Mouse (Mus musculus) neural tube, embryonic 15.5 days (tissue): Measurements from ENCODE around the gene A630095N17Rik. TPM values are rescaled to one million over a fixed set of nuclear protein-coding genes. Genes with fewer than 3 reads are reported as not detected.

Experiments used
- ATAC-seq: fragments of 200-750 bp; cut with Nextera tagmentation; 2 replicates; pipeline ENCODE4 v1.8.0; 2017; ENCODE audit warnings: mild to moderate bottlenecking, moderate TSS enrichment, moderate library complexity; ENCODE audit not compliant: low FRiP score
- H3K27ac ChIP-seq: fragments of 300-500 bp; sonication (generic); replicated peaks from 2 replicates; pipeline ENCODE4 v1.5.1; 2015; ENCODE audit warnings: mild to moderate bottlenecking, inconsistent platforms
- H3K27me3 ChIP-seq: fragments of 300-500 bp; sonication (generic); replicated peaks from 2 replicates; pipeline ENCODE4 v1.6.1; 2015; ENCODE audit warnings: inconsistent platforms
- H3K36me3 ChIP-seq: fragments of 300-500 bp; sonication (generic); 2 replicates; pipeline ENCODE4 v1.6.1; 2015; ENCODE audit warnings: inconsistent platforms
- H3K4me1 ChIP-seq: fragments of 300-500 bp; sonication (generic); 2 replicates; pipeline ENCODE4 v1.6.1; 2015; ENCODE audit warnings: inconsistent platforms
- H3K4me2 ChIP-seq: fragments of 300-500 bp; sonication (generic); 2 replicates; pipeline ENCODE4 v1.6.1; 2015; ENCODE audit warnings: inconsistent platforms, mild to moderate bottlenecking, moderate library complexity
- H3K4me3 ChIP-seq: fragments of 300-500 bp; sonication (generic); replicated peaks from 2 replicates; pipeline ENCODE4 v1.5.1; 2015; ENCODE audit warnings: mild to moderate bottlenecking, inconsistent platforms
- H3K9ac ChIP-seq: fragments of 300-500 bp; sonication (generic); replicated peaks from 2 replicates; pipeline ENCODE4 v1.6.1; 2015; ENCODE audit warnings: mild to moderate bottlenecking, inconsistent platforms
- H3K9me3 ChIP-seq: fragments of 300-500 bp; sonication (generic); replicated peaks from 2 replicates; pipeline ENCODE4 v1.6.1; 2016; ENCODE audit warnings: inconsistent platforms
- WGBS: fragments of 180-500 bp; shearing (Covaris S2); methylation state at CpG from one replicate; pipeline ENCODE4 v1.1.7; 2015; ENCODE audit warnings: mixed read lengths; 5-methylcytosine and 5-hydroxymethylcytosine counted together
- polyA plus RNA-seq: library from polyadenylated mRNA; unstranded; fragments of >200 nt; fragmentation: Nextera tagmentation; extraction: Ambion mirVana; gene quantifications from 2 replicates; pipeline ENCODE4 v1.2.1, GENCODE M21; 2015

Gene A630095N17Rik
- polyA plus RNA-seq, 1 experiment from 2014 or later, result not detected

DNA sequence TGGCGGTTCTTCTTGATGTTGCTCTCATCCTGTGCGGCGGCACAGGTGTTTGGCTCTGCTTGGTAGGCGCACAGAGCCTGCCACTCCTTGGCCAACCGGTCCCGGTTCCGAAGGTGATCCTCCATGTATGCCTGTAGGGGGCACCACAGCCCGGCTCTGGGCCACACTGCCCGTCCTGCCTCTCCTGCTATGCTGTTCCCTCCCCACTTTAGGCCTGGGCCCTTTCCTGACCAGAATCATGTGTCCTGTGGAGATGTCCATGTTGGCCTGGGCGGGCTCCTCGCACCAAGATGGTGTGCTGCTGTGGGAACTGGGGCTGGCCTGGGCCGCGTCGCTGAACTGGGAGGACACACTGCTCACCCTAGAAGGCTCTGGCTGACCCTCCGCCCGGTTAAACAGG, 21.1 kb upstream of the A630095N17Rik start:
- no peak for ATAC-seq
- H3K27ac ChIP-seq, result no peak overlapping the region
- peaks cover 10% of the 10 kb centered on the region for H3K4me1 ChIP-seq
- H3K27me3 ChIP-seq, result 0 out of 2 replicates have a peak, but pooled peaks cover 3% of the 10 kb centered on the region
- H3K9me3 ChIP-seq, result no peaks in the 10 kb centered on the region
- H3K9ac ChIP-seq, result no peak overlapping the region
- peaks cover 10% of the 10 kb centered on the region; the same call in 1 of the 2 replicates for H3K36me3 ChIP-seq
- WGBS, result 79% methylated on average over 16 of the region's 16 CpGs
- H3K4me3 ChIP-seq, result no peak overlapping the region
- no peak overlapping the region for H3K4me2 ChIP-seq

GRCm38 (mm10) chr1:75252308-75252707, 20.4 kb upstream of the A630095N17Rik start:
- 71% methylated on average over 13 of the region's 13 CpGs for WGBS
- peaks cover 10% of the 10 kb centered on the region; the same call in 1 of the 2 replicates for H3K36me3 ChIP-seq
- no peak overlapping the region for H3K9ac ChIP-seq
- no peaks in the 10 kb centered on the region for H3K27me3 ChIP-seq
- no peak overlapping the region for H3K4me2 ChIP-seq
- H3K9me3 ChIP-seq, result no peaks in the 10 kb centered on the region
- peaks cover 16% of the 10 kb centered on the region for H3K4me1 ChIP-seq
- H3K27ac ChIP-seq, result no peak overlapping the region
- no peak overlapping the region for H3K4me3 ChIP-seq
- ATAC-seq, result no peak

DNA sequence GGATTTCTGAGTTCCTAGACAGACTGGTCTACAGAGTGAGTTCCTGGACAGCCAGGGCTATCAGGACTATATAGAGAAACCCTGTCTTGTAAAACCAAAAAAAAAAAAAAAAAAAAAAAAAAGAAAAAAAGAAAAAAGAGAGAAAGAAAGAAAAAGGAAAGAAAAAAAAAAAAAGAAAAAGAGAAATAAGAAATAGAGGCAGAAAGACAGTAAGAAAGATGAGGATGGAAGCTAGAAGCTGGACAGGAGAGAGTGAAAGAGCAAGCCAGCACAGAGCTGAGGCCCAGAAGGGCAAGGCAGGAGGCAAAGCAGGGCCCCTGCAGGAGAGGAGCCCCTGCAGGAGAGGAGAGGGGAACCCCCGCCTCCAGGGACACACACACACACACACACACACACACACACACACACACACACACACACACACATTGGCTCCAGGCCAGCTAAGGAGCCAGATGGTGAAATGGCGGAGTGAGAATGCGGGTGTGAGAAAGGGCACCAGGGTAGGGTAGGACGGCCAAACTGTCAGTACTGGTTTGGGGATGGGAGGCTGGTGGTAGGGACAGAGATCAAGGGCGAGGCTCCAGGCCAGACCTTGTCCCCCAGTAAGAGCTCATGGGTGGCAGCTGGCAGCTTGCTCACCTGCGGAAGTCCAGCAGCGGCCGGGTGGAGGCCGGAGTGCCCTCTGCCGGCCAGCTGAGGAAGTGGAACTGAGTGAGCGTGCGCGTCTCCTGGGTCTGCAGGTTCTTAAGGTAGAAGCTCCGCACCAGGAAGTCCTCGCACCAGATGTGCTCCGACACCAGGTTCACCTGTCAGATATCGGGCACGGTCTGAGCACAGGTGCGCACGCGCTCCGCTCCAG, 19.4 kb upstream of the A630095N17Rik start:
- H3K4me2 ChIP-seq, result peak overlapping the region; percentile 57
- peak overlapping the region; percentile 27 for H3K4me3 ChIP-seq
- peak; percentile 40 for ATAC-seq
- no peak overlapping the region for H3K27ac ChIP-seq
- H3K36me3 ChIP-seq, result 0 out of 2 replicates have a peak, but pooled peaks cover 4% of the 10 kb centered on the region
- 0 out of 2 replicates have a peak overlapping the region, but pooled peaks have one; percentile 10 for H3K9ac ChIP-seq
- H3K9me3 ChIP-seq, result no peaks in the 10 kb centered on the region
- 4% methylated on average over 21 of the region's 22 CpGs for WGBS
- H3K27me3 ChIP-seq, result no peaks in the 10 kb centered on the region
- H3K4me1 ChIP-seq, result peaks cover 16% of the 10 kb centered on the region

- Histone ChIP-seq H3K4me2 (no peak overlapping the region), H3K27me3 (no peaks in the 10 kb centered on the region), H3K9me3 (no peaks in the 10 kb centered on the region), H3K27ac (no peak overlapping the region), H3K4me1 (peaks cover 16% of the 10 kb centered on the region), H3K9ac (no peak overlapping the region), H3K4me3 (no peak overlapping the region), H3K36me3 (0 out of 2 replicates have a peak, but pooled peaks cover 2% of the 10 kb centered on the region)
- no peak for ATAC-seq
- WGBS, result 60% methylated on average over 3 of the region's 3 CpGs
Observed at GRCm38 (mm10) chr1:75250498-75250897, 18.6 kb upstream of the A630095N17Rik start.

DNA sequence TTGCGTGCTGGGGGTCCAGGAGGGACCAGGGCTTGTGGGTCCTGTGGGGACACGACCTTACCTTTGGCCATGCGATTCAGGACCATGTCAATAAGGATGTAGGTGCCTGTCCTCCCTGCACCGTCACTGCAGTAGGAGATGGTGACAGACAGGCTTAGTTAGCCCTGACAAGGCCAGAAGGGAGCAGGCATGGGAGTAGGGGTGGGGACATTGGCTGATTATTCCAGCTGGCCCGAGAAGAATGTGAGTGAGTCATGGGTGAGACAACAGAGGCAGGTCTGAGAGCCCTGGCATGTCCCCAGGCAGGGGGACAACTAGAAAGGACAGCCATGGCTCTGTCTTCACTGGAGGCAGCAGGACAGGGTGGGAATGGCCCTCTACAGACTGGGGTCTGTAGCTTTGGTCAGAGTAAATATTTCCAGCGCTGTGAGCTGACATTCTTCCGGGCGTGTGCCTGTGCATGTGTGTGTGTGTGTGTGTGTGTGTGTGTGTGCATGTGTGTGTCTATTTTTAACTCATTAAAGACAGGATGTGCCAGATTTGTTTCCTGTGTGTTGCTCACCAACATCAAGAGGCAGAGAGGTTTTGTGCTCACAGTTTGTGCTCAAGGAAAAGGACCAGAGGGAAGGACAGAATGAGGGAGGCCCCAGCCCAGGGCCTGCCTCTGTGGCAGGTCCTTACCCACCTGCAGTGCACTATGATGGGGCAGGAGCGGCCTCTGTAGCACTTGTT, 16.3 kb upstream of the A630095N17Rik start:
- no peaks in the 10 kb centered on the region for H3K27me3 ChIP-seq
- H3K4me1 ChIP-seq, result peaks cover 16% of the 10 kb centered on the region
- H3K4me2 ChIP-seq, result no peak overlapping the region
- no peak for ATAC-seq
- H3K27ac ChIP-seq, result no peak overlapping the region
- WGBS, result 53% methylated on average over 9 of the region's 9 CpGs
- no peaks in the 10 kb centered on the region for H3K9me3 ChIP-seq
- H3K4me3 ChIP-seq, result no peak overlapping the region
- H3K36me3 ChIP-seq, result peaks cover 12% of the 10 kb centered on the region
- no peak overlapping the region for H3K9ac ChIP-seq

GRCm38 (mm10) chr1:75247071-75247930, 15.4 kb upstream of the A630095N17Rik start:
- H3K36me3 ChIP-seq, result peaks cover 12% of the 10 kb centered on the region
- no peak overlapping the region for H3K4me3 ChIP-seq
- 84% methylated on average over 16 of the region's 16 CpGs for WGBS
- no peak overlapping the region for H3K4me2 ChIP-seq
- no peak overlapping the region for H3K9ac ChIP-seq
- no peaks in the 10 kb centered on the region for H3K27me3 ChIP-seq
- H3K9me3 ChIP-seq, result no peaks in the 10 kb centered on the region
- no peak for ATAC-seq
- H3K27ac ChIP-seq, result no peak overlapping the region
- peaks cover 16% of the 10 kb centered on the region for H3K4me1 ChIP-seq

DNA sequence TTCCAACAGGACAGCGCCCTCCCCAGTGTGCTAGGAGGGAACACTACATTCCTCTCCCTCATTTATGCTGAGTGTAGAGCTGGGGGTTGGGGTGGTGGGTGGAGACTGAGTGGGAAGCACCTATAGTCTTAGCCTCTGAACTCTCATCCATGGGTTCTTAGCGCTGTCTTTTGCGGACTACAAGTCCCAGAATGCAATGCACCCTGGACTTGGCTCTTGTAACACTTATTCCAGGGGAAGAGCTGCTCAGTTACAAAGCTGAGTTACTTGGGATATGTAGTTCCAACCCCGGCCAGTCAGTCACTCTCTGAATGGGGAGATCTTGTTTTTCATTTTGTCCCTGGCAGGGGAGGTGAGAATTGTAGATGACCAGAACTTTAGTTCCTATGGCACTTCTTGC, 12.9 kb upstream of the A630095N17Rik start:
- WGBS, result 32% methylated on average over 4 of the region's 4 CpGs
- H3K36me3 ChIP-seq, result peaks cover 32% of the 10 kb centered on the region
- no peaks in the 10 kb centered on the region for H3K9me3 ChIP-seq
- no peak overlapping the region for H3K9ac ChIP-seq
- peaks cover 9% of the 10 kb centered on the region; the same call in 1 of the 2 replicates for H3K4me1 ChIP-seq
- peak; percentile 77 for ATAC-seq
- no peak overlapping the region for H3K27ac ChIP-seq
- no peaks in the 10 kb centered on the region for H3K27me3 ChIP-seq
- H3K4me3 ChIP-seq, result no peak overlapping the region
- no peak overlapping the region for H3K4me2 ChIP-seq

GRCm38 (mm10) chr1:75244175-75244826, 12.4 kb upstream of the A630095N17Rik start:
- H3K36me3 ChIP-seq, result peaks cover 37% of the 10 kb centered on the region
- H3K4me1 ChIP-seq, result peaks cover 9% of the 10 kb centered on the region; the same call in 1 of the 2 replicates
- H3K4me2 ChIP-seq, result no peak overlapping the region
- WGBS, result 90% methylated on average over 12 of the region's 12 CpGs
- no peak overlapping the region for H3K9ac ChIP-seq
- no peak overlapping the region for H3K27ac ChIP-seq
- H3K27me3 ChIP-seq, result no peaks in the 10 kb centered on the region
- H3K4me3 ChIP-seq, result no peak overlapping the region
- 0 out of 2 replicates have a peak, but pooled peaks have one; percentile 11 for ATAC-seq
- H3K9me3 ChIP-seq, result no peaks in the 10 kb centered on the region

GRCm38 (mm10) chr1:75243411-75243810, 11.5 kb upstream of the A630095N17Rik start:
- H3K4me1 ChIP-seq, result peaks cover 9% of the 10 kb centered on the region; the same call in 1 of the 2 replicates
- H3K9me3 ChIP-seq, result no peaks in the 10 kb centered on the region
- no peak for ATAC-seq
- no peak overlapping the region for H3K4me3 ChIP-seq
- H3K9ac ChIP-seq, result no peak overlapping the region
- peaks cover 37% of the 10 kb centered on the region for H3K36me3 ChIP-seq
- no peak overlapping the region for H3K27ac ChIP-seq
- H3K27me3 ChIP-seq, result no peaks in the 10 kb centered on the region
- H3K4me2 ChIP-seq, result no peak overlapping the region
- WGBS, result 90% methylated on average over 14 of the region's 14 CpGs

DNA sequence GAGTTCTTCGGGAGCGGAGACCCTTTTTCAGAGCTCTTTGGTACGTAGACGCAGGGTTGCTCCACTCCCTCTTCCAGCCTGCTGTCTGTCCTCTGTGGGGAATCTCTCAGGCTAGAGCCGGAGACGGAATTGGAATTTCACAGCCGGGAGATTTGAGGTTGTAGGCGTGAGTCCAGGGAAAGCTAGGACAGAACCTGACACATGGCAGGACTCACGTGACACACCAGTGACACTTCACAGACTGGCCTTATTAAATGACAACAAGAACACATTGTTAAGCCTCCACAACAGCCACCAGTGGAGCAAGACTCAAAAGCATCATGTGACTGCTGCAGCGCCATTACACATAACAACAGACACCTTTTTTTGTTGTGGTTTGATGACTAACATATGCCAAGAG, 7.7 kb upstream of the A630095N17Rik start:
- ATAC-seq, result no peak
- 89% methylated on average over 10 of the region's 10 CpGs for WGBS

More for the DNA sequence above, 7.7 kb upstream of the A630095N17Rik start:
- Histone ChIP-seq H3K9ac (no peak overlapping the region), H3K36me3 (peaks cover 37% of the 10 kb centered on the region), H3K4me1 (peaks cover 26% of the 10 kb centered on the region), H3K27me3 (no peaks in the 10 kb centered on the region), H3K9me3 (no peaks in the 10 kb centered on the region), H3K27ac (no peak overlapping the region), H3K4me3 (no peak overlapping the region), H3K4me2 (no peak overlapping the region)
